Mouse (Mus musculus) stomach, embryonic 15.5 days (tissue): ENCODE measurements at regions not wholly inside any gene's neighbourhood (a gene's known extent, or its start where the extent isn't known, plus 50 kb on each side); places are given as distances from the start of the nearest gene placed in this dataset.

Experiments used
- ATAC-seq: fragments of 200-750 bp; cut with Nextera tagmentation; 2 replicates; pipeline ENCODE4 v1.8.0; 2017; ENCODE audit warnings: low read depth, moderate number of reproducible peaks, moderate TSS enrichment; ENCODE audit not compliant: insufficient read depth, low FRiP score
- H3K27ac ChIP-seq: fragments of 300-500 bp; sonication (generic); 2 replicates; pipeline ENCODE4 v1.5.1; 2015; ENCODE audit warnings: mild to moderate bottlenecking, inconsistent platforms
- H3K27me3 ChIP-seq: fragments of 300-500 bp; sonication (generic); replicated peaks from 2 replicates; pipeline ENCODE4 v1.6.1; 2015; ENCODE audit warnings: inconsistent platforms
- H3K36me3 ChIP-seq: fragments of 300-500 bp; sonication (generic); 2 replicates; pipeline ENCODE4 v1.6.1; 2015; ENCODE audit warnings: inconsistent platforms
- H3K4me1 ChIP-seq: fragments of 300-500 bp; sonication (generic); 2 replicates; pipeline ENCODE4 v1.6.1; 2015; ENCODE audit warnings: inconsistent platforms
- H3K4me2 ChIP-seq: fragments of 300-500 bp; sonication (generic); 2 replicates; pipeline ENCODE4 v1.6.1; 2015; ENCODE audit warnings: mild to moderate bottlenecking, inconsistent platforms
- H3K4me3 ChIP-seq: fragments of 300-500 bp; sonication (generic); replicated peaks from 2 replicates; pipeline ENCODE4 v1.5.1; 2015; ENCODE audit warnings: inconsistent platforms
- H3K9ac ChIP-seq: fragments of 300-500 bp; sonication (generic); 2 replicates; pipeline ENCODE4 v1.6.1; 2015; ENCODE audit warnings: inconsistent platforms
- H3K9me3 ChIP-seq: fragments of 300-500 bp; sonication (generic); 2 replicates; pipeline ENCODE4 v1.6.1; 2016; ENCODE audit warnings: inconsistent platforms
- WGBS: fragments of 180-500 bp; shearing (Covaris S2); methylation state at CpG from one replicate; pipeline ENCODE4 v1.1.7; 2015; 5-methylcytosine and 5-hydroxymethylcytosine counted together

DNA sequence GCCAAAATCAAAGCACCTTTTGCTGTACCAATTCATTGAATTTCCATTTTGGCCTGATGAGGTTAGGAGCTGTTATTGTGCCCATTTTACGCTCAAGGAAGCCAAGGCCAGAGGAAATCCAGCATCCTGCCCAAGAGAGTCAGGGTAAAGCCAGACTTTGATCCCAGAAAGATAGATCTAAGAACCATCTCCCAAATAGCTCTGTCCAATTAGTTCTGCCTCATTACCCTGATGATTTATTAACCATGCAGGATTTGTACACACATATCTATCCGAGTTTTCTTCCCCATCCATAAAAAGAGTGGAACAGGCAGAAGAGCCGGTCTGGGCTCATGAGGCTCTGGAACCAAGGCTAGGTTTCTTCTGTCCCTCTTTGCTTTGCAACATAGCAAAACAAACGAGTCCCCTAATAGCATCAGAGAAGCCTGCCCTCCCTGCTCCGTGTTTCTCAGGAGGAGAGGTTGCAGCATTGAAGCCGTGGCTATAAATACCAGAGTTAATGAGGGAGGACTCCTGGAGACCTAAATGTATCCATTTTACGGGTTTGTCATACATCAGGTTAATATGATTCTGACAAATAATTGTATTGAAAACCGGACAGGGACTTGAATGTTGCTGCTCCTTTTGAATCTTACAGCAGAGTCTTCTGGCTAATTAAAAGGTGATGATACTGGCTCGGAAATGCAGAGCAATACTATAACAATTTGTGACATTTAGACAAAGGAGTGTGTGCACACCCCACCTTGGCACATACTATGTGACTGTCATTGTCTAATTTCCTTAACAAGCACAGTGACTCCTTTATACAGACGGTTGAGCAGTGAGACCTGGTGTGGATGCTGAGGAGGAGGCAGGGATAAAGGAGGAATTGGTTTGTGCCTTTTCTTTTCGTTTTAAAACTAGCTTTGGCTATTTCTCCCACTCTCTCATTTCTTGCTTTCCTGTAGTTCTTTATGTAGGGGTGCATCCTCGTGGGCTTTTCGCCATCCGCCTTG lies 185.0 kb downstream of the Cd47 start:
- no peak overlapping the region for H3K9ac ChIP-seq
- ATAC-seq: no peak
- H3K4me3 ChIP-seq: no peak overlapping the region
- no peaks in the 10 kb centered on the region for H3K9me3 ChIP-seq
- no peaks in the 10 kb centered on the region for H3K36me3 ChIP-seq
- no peaks in the 10 kb centered on the region for H3K4me1 ChIP-seq
- 56% methylated on average over 14 of the region's 14 CpGs for WGBS
- no peaks in the 10 kb centered on the region for H3K27me3 ChIP-seq
- H3K27ac ChIP-seq: no peak overlapping the region
- H3K4me2 ChIP-seq: no peak overlapping the region

DNA sequence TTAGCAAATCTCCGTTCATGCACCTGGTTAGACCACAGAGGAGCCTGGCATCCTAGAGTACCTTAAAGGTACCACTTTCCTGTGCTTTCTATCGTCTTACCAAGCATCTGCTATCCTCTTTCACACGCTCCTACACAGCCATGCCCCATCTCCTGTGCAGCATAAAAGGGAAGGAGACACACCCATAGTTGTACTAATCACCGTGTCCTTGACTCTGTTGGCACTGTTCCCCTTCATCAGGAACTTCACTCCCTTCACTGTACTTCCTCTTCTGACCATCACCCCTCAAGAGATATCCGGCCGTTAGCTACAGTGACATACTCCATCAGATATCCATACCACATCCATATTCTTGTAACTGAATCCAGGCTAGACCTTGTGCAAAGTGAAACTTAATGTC lies 186.6 kb downstream of the Cd47 start:
- 67% methylated on average over 6 of the region's 6 CpGs for WGBS
- Histone ChIP-seq H3K4me3 (no peak overlapping the region), H3K9me3 (no peaks in the 10 kb centered on the region), H3K27me3 (no peaks in the 10 kb centered on the region), H3K4me2 (no peak overlapping the region), H3K27ac (no peak overlapping the region), H3K4me1 (no peaks in the 10 kb centered on the region), H3K36me3 (no peaks in the 10 kb centered on the region), H3K9ac (no peak overlapping the region)
- no peak for ATAC-seq

DNA sequence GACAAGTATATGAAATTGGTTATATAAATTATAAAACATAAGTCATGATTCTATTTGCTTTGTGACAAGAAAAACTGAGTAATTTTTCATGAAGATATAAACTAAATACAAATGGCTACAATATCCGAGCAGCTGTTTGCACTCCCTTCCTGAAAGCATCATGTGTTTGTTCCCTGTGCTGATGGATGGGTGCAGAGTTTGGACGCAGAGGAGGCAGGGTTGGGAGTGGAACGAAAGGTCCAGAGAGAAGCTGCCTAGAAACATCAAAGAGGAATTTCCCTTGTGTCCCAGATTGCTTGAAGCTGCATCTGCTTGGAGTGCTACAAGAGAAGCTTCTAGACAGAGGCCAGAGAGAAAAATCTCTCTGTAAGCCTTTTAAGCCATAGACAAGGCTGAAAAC lies 195.5 kb downstream of the Cd47 start:
- H3K9ac ChIP-seq: no peak overlapping the region
- no peaks in the 10 kb centered on the region for H3K36me3 ChIP-seq
- no peak overlapping the region for H3K4me2 ChIP-seq
- WGBS: 30% methylated on average over 3 of the region's 3 CpGs
- H3K27ac ChIP-seq: no peak overlapping the region
- H3K9me3 ChIP-seq: no peaks in the 10 kb centered on the region
- no peak overlapping the region for H3K4me3 ChIP-seq
- no peaks in the 10 kb centered on the region for H3K27me3 ChIP-seq
- no peak for ATAC-seq
- no peaks in the 10 kb centered on the region for H3K4me1 ChIP-seq

DNA sequence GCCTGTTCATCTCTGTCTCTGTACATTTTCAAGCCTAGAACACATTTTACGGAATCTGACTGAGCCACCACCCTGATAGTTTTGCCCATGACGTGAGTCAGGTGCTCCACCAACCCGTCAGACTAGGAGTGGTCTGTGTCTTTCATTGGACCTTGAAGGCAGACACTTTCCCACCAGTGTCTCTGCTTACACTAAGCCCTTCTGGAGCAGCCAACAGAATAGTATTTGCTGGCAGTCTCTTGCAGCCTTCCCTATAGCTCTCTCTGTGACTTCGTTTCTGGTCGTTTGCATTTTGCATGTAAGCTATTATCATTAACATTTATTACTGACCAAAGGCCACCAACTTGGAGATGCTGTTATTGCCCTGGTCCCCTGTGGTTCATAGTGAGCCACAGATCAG lies 196.3 kb downstream of the Cd47 start:
- H3K4me1 ChIP-seq: no peaks in the 10 kb centered on the region
- no peak overlapping the region for H3K9ac ChIP-seq
- H3K27me3 ChIP-seq: no peaks in the 10 kb centered on the region
- no peaks in the 10 kb centered on the region for H3K9me3 ChIP-seq
- H3K36me3 ChIP-seq: no peaks in the 10 kb centered on the region
- H3K4me3 ChIP-seq: no peak overlapping the region
- H3K4me2 ChIP-seq: no peak overlapping the region
- H3K27ac ChIP-seq: no peak overlapping the region
- no peak for ATAC-seq
- 78% methylated on average over 5 of the region's 5 CpGs for WGBS

DNA sequence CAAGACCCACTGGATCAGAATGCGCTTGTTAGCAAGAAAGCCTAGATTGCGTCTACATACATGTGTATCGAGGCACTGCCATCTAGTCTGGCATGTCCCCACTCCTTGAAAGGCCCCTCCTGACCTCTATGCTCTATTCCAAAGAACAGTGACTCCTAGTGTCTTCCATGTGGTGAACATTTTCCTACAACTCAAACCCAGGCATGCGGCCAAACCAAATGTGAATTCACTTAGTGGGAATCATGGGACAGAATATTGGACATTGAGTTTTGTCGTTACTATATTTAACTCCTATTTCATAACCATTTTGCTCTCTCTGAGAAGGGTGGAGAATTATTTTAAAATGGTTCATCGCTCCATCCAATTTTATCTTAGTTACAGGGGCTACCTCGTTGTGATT lies 196.7 kb downstream of the Cd47 start:
- Histone ChIP-seq H3K27me3 (no peaks in the 10 kb centered on the region), H3K9ac (no peak overlapping the region), H3K27ac (no peak overlapping the region), H3K36me3 (no peaks in the 10 kb centered on the region), H3K4me2 (no peak overlapping the region), H3K4me1 (no peaks in the 10 kb centered on the region), H3K9me3 (no peaks in the 10 kb centered on the region), H3K4me3 (no peak overlapping the region)
- WGBS: 87% methylated on average over 7 of the region's 7 CpGs
- ATAC-seq: no peak

DNA sequence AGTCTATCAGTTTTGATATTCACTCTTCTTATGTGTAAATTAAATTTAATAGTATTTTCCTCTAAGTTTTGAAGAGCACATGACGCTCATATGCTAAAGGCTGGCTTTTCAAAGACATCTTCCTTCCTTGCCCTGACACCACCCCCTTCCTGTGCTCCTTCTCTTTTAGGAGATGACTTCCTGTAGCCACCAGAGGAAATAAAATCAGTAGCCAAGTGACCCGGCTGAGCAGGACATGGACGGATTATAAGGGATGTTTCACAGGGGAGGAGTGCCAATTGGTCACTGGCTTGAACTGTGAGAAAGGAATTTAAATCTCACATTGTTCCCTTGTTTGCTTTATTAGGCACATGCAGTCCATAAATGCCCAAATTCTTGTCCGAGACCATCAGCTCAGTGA lies 200.5 kb downstream of the Cd47 start:
- Histone ChIP-seq H3K4me1 (no peaks in the 10 kb centered on the region), H3K4me3 (no peak overlapping the region), H3K4me2 (no peak overlapping the region), H3K9ac (no peak overlapping the region), H3K36me3 (no peaks in the 10 kb centered on the region), H3K9me3 (no peaks in the 10 kb centered on the region), H3K27ac (no peak overlapping the region), H3K27me3 (no peaks in the 10 kb centered on the region)
- 63% methylated on average over 4 of the region's 4 CpGs for WGBS
- no peak for ATAC-seq

DNA sequence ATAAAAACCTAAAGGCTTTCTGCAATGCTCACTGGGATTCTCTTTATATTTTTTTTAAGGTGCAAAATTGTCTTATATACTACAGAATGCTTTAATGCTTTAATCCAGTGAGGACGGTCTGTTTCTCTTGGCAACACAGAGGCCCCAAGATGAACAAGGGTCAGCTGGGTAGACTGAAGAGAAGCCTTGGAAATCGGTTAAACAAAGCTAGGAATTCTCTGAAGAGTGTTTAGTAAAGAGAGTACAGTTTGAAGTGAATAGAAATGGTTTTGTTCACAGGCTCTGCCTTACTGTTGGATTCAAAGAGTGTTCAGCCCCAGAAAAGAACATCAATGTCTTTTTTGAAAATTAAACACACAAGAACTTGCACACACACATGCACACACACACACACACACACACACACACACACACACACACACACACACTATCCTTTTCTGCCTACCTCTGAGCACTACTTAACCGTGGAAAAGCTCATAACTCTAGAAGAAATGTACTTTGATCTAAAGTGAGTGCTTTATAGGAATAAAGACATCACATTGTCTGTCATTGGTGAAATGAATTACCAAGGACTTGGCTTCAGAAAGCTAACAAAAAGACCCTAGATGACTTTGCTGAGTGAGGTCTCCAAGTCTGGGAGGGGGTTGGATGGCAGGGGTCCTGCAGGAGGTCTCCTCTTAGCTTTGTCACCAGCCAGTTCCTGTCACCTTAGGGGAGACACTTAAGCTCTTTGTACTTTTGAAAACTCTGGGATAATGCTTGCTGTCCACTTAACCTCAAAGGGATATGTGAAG lies 201.5 kb downstream of the Cd47 start:
- ATAC-seq: no peak
- 43% methylated on average over 3 of the region's 3 CpGs for WGBS
- Histone ChIP-seq H3K36me3 (no peaks in the 10 kb centered on the region), H3K27ac (no peak overlapping the region), H3K9me3 (no peaks in the 10 kb centered on the region), H3K9ac (no peak overlapping the region), H3K4me3 (no peak overlapping the region), H3K4me2 (no peak overlapping the region), H3K27me3 (no peaks in the 10 kb centered on the region), H3K4me1 (no peaks in the 10 kb centered on the region)

DNA sequence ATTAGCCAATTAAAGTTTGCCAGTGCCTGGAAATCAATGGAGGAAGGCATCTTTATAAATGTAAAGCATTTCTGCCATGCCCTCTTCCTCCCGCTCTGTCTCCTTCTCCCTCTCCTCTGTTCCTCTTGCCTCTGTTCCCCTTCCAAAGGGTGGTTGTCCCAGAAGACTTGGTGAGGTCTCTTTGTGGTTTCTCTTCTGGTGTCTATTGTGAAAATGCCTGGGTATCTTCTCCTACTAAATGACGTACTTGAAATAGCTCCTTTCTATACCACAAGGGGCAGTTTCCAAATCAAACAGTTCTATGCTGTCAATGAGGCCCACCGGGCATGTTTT lies 202.1 kb downstream of the Cd47 start:
- H3K27ac ChIP-seq: no peak overlapping the region
- ATAC-seq: no peak
- no peaks in the 10 kb centered on the region for H3K9me3 ChIP-seq
- 79% methylated on average over 3 of the region's 3 CpGs for WGBS
- no peaks in the 10 kb centered on the region for H3K27me3 ChIP-seq
- H3K9ac ChIP-seq: no peak overlapping the region
- no peaks in the 10 kb centered on the region for H3K4me1 ChIP-seq
- no peak overlapping the region for H3K4me3 ChIP-seq
- no peak overlapping the region for H3K4me2 ChIP-seq
- H3K36me3 ChIP-seq: no peaks in the 10 kb centered on the region

DNA sequence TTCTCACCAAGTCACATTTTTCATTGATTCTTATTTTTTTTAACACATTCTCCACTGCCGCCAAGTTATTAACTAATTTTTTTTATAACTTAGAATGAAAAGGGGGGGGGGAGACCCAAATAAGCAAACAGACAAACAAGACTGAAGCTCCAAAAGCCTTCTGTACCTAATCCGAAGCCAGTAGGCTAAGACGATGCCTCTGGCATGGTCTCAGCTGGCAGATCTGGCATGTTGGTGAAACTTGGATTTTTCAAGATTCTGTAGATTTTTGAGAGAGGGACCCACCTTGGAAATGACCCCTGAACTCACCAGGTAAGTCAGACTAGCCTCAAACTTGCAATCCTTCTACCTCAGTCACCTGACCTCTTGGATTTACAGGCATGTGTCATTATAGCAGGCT lies 208.7 kb downstream of the Cd47 start:
- ATAC-seq: no peak
- Histone ChIP-seq H3K27ac (no peak overlapping the region), H3K27me3 (no peaks in the 10 kb centered on the region), H3K4me2 (no peak overlapping the region), H3K36me3 (no peaks in the 10 kb centered on the region), H3K9me3 (no peaks in the 10 kb centered on the region), H3K9ac (no peak overlapping the region), H3K4me3 (no peak overlapping the region), H3K4me1 (no peaks in the 10 kb centered on the region)
- 82% methylated on average over 3 of the region's 3 CpGs for WGBS

DNA sequence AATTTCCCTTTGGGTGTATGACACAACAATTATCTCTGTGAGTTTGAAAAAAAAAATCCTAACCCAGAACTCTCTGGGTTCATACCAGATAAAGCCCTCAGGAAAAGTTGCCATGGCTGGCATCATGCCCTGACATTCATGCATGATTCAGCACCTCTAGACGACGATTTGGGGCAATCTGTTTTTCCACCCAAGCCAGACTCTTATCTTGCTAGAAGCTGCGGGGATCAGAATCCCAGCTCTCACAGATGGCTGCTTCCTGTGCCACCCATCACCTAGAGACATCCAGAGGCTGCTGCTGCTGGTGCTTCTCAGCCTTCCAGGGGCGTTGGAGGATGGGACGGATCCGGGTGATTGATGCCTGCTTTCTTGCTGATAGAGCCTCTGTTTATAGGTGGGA lies 209.2 kb downstream of the Cd47 start:
- H3K36me3 ChIP-seq: no peaks in the 10 kb centered on the region
- H3K9me3 ChIP-seq: no peaks in the 10 kb centered on the region
- ATAC-seq: no peak
- no peaks in the 10 kb centered on the region for H3K27me3 ChIP-seq
- WGBS: 23% methylated on average over 6 of the region's 6 CpGs
- H3K4me2 ChIP-seq: no peak overlapping the region
- no peaks in the 10 kb centered on the region for H3K4me1 ChIP-seq
- H3K4me3 ChIP-seq: no peak overlapping the region
- no peak overlapping the region for H3K27ac ChIP-seq
- no peak overlapping the region for H3K9ac ChIP-seq

DNA sequence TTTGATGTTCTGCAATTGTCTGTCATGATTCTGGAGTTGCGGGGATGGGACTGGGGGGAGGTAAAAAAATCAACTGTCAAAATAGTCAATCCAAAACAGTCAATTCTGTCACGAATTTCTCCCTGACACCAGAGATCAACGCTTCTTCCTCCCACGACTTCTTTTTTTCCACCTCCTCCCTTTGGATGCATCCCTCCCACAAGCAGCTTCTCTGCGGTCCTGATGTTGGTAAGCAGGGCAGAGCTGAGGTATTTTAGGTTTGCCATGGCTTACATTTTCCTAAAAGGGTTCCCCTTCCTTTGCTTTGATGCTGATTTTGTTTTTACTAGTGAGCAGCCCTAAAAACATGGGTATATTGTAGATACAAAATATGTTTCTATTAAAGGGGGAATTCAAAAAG lies 209.7 kb downstream of the Cd47 start:
- Histone ChIP-seq H3K9me3 (no peaks in the 10 kb centered on the region), H3K4me1 (no peaks in the 10 kb centered on the region), H3K36me3 (no peaks in the 10 kb centered on the region), H3K4me3 (no peak overlapping the region), H3K4me2 (no peak overlapping the region), H3K27ac (no peak overlapping the region), H3K27me3 (no peaks in the 10 kb centered on the region), H3K9ac (no peak overlapping the region)
- no peak for ATAC-seq
- 52% methylated on average over 5 of the region's 5 CpGs for WGBS

DNA sequence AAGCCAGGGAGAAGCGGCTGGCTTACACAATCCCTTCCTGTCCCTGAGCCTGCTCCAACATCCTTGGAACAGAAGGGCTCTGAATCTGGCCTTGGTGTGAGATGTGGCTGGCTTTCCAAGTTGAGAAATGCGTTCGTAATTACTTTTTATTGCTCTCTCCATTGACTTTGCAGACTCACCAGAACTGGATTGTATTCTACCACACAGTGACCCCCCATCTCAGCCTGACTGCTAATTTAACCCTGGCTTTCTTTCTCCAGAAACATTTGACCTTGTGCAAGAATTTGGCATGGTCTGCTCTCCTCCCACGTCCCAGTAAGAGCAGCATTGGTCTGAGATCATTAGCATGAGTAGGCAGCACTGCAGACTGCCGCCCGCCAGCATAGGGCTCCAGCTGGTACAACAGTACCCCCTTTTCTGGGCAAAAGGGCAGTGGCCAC lies 210.2 kb downstream of the Cd47 start:
- 50% methylated on average over 6 of the region's 6 CpGs for WGBS
- no peak for ATAC-seq
- Histone ChIP-seq H3K4me2 (no peak overlapping the region), H3K4me1 (no peaks in the 10 kb centered on the region), H3K9me3 (no peaks in the 10 kb centered on the region), H3K9ac (no peak overlapping the region), H3K36me3 (no peaks in the 10 kb centered on the region), H3K4me3 (no peak overlapping the region), H3K27me3 (no peaks in the 10 kb centered on the region), H3K27ac (no peak overlapping the region)
